Mouse (Mus musculus) Patski (cell line): ENCODE data around the gene Ptbp3. TPM values are rescaled to one million over a fixed set of nuclear protein-coding genes. Genes with fewer than 3 reads are reported as not detected.
A peak's percentile ranks its signal among the peaks of the same experiment; 100 is the strongest.

ENCODE experiments used
- ATAC-seq: fragments of 100-300 bp; one replicate; pipeline ENCODE4 v1.8.0; 2021
- CTCF ChIA-PET: fragments of 350-600 bp; sonication (Branson Sonifier 250); formaldehyde crosslinking; loops from one replicate; lab custom pipeline; 2022; ENCODE audit warnings: inconsistent platforms; lab: Charles Lee
- POLR2A ChIA-PET: fragments of 350-600 bp; sonication (Branson Sonifier 250); formaldehyde crosslinking; loops from one replicate; lab custom pipeline; 2022; ENCODE audit warnings: antibody characterized with exemption, inconsistent platforms; lab: Charles Lee
- DNase-seq: peaks from one replicate; pipeline ENCODE4 v3.0.0-alpha.2; 2011; ENCODE audit warnings: low read depth, low spot score
- H3K27me3 ChIP-seq: fragments of 371-371 bp; one replicate; pipeline ENCODE4 v1.5.1; 2021
- CTCF ChIP-seq: fragments of 100-300 bp; IDR thresholded peaks from one replicate; pipeline ENCODE4 v1.5.1; 2021
- in situ Hi-C: fragments of 300-500 bp; cut with MboI; formaldehyde crosslinking; loops from 3 replicates; pipeline ENCODE4 v1.11.1; 2018; ENCODE audit warnings: low pct_unique_long_range_greater_than_20kb, mixed read lengths
- polyA plus RNA-seq: library from polyadenylated mRNA; unstranded; gene quantifications from one replicate; pipeline ENCODE4 v1.2.3, GENCODE M21; 2021

Gene Ptbp3
- 41.4 TPM for polyA plus RNA-seq

DNA sequence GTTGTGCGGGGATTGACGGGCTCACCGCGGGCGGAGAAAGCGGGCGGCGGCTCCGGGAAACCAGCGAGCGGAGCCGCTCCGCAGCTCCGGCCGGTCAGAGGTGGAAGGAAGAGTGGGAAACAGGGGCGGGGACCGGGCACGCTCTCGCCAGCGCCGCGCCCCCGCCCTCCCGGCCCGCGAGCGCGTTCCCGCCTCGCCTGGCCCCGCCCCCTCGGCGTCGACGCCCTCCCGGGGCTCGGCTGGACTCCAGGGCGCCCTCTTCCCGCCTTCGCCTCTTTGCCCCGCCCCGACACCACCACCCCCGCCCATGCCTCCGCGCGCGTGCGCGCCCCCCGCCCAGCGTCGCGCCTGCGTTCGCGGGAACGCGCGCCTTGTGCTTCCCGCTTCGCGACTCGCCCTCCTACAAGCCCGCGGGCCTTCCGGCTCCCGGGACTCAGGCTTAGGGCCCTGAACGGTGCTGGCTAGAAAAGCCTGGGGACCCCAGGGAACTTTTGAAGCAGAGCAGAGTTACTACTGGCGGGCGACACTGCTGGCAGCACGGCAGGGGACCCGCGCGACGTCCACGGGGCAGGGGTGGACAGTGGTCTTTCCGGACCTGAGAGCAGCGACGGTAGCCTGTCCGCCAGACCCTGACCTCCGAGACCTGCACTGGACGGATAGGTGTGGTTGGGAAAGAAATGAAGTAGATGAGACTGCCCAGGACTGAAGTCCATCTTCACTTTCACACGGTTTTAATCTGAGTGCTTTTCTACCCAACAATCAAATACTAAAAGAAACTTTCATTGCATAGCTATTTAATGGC is at the start of gene Ptbp3:
TSS of gene Ptbp3 (minus strand) at position 190 of the 802 bp plus-strand sequence.
- ChIA-PET CTCF (no interaction called here), POLR2A (no interaction called here)
- DNase-seq = peak; percentile 66
- in situ Hi-C loops = no loop called here
- no peak for TF ChIP-seq CTCF
- ATAC-seq = peak; percentile 89
- H3K27me3 ChIP-seq = no peaks in the 10 kb centered on the region

GRCm38 (mm10) chr4:59596556-59596955 is 47.4 kb upstream of the Ptbp3 start:
- no peaks in the 10 kb centered on the region for H3K27me3 ChIP-seq
- TF ChIP-seq CTCF = no peak
- in situ Hi-C loops = no loop called here
- ATAC-seq = no peak
- ChIA-PET POLR2A (no interaction called here), CTCF (interaction anchor here (1.3 kb wide), 1 partner anchor 215 kb away, joined by 3 read pairs; no protein-coding TSS in a partner anchor)
- DNase-seq = no peak

- ATAC-seq (no peak), DNase-seq (no peak)
- POLR2A ChIA-PET = interaction anchor here (0.5 kb wide), 1 partner anchor 182 kb away, joined by 3 read pairs; no protein-coding TSS in a partner anchor
- in situ Hi-C loops = no loop called here
- CTCF ChIA-PET = no interaction called here
- H3K27me3 ChIP-seq = no peaks in the 10 kb centered on the region
- TF ChIP-seq CTCF = no peak
Measured at GRCm38 (mm10) chr4:59594614-59595013, 45.5 kb upstream of the Ptbp3 start.

DNA sequence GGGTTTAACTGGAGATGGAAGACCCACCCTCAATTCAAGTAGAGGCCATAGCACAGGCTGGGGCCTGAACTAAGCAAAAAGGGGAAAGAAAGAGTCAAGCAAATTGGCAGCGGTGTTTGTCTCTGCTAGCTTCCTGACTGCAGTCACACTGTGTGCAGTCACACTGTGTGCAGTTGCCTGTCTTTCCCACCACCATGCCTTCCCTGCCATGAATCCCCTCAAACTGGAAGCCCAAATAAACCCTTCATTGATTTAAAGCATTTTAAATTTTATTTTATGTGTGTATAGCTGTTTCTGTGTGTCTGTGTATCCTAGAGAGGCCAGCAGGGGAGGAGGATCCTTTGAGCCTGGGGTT is 38.7 kb upstream of the Ptbp3 start:
- DNase-seq (no peak), ATAC-seq (no peak)
- POLR2A ChIA-PET = interaction anchor here (0.6 kb wide), 1 partner anchor 201 kb away, joined by 3 read pairs; no protein-coding TSS in a partner anchor
- CTCF ChIA-PET = interaction anchor here (0.9 to 1.5 kb wide), 2 partner anchors 24 to 27 kb away, joined by 3 read pairs; no protein-coding TSS in a partner anchor
- in situ Hi-C loops = no loop called here
- H3K27me3 ChIP-seq = no peaks in the 10 kb centered on the region
- TF ChIP-seq CTCF = no peak

- in situ Hi-C loops = no loop called here
- TF ChIP-seq CTCF = no peak
- H3K27me3 ChIP-seq = no peaks in the 10 kb centered on the region
- ATAC-seq (no peak), DNase-seq (no peak)
- POLR2A ChIA-PET = interaction anchor here (0.6 kb wide), 1 partner anchor 202 kb away, joined by 3 read pairs; no protein-coding TSS in a partner anchor
- CTCF ChIA-PET = interaction anchor here (0.9 to 1.5 kb wide), 2 partner anchors 24 to 27 kb away, joined by 3 read pairs; no protein-coding TSS in a partner anchor
Measured at GRCm38 (mm10) chr4:59587215-59587871, 38.2 kb upstream of the Ptbp3 start.

DNA sequence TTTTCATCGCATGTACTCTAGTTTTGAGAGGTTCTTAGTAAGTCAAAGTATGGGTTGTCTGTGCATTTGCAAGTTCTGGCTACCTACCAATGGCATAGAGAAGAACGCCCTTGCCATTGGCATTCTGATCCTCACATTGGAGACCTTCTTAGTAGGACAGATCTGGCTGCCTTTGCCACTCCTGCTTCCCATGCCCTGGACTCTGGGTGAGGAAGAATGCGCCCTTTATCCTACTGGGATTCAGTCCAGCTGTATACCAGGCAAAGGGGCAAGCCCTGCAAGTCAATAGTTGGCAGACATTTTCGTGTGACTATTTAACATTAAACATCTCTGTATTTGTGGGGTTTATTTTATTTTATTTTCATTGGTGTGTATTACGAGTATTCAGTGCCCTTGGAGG is 35.9 kb upstream of the Ptbp3 start:
- no peaks in the 10 kb centered on the region for H3K27me3 ChIP-seq
- no peak for ATAC-seq
- ChIA-PET CTCF (no interaction called here), POLR2A (no interaction called here)
- in situ Hi-C loops = no loop called here
- DNase-seq = no peak
- no peak for TF ChIP-seq CTCF

DNA sequence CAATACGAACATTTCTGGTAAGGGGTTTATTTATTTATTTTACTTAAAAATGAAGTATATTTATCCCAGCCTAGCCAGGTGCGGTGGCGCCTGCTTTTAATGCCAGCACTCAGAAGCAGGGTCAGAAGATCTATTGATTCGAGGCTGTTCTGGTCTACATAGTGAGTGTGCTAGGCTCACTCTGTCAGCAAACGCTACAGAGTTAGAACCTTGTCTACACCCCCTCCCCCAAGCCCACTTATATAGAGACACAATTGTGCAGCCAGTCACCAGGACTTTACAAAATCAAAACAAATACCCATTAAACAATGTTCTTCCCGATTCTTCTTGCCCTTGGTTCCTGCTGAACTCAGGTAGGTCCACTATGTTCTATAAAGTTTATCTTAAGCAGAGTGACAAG is 33.0 kb upstream of the Ptbp3 start:
- TF ChIP-seq CTCF = no peak
- in situ Hi-C loops = no loop called here
- ChIA-PET CTCF (interaction anchor here (0.7 to 1.0 kb wide), 2 partner anchors 44 to 201 kb away, joined by 3 read pairs; partner anchors contain the start of gene E130308A19Rik), POLR2A (no interaction called here)
- DNase-seq (no peak), ATAC-seq (no peak)
- H3K27me3 ChIP-seq = no peaks in the 10 kb centered on the region

DNA sequence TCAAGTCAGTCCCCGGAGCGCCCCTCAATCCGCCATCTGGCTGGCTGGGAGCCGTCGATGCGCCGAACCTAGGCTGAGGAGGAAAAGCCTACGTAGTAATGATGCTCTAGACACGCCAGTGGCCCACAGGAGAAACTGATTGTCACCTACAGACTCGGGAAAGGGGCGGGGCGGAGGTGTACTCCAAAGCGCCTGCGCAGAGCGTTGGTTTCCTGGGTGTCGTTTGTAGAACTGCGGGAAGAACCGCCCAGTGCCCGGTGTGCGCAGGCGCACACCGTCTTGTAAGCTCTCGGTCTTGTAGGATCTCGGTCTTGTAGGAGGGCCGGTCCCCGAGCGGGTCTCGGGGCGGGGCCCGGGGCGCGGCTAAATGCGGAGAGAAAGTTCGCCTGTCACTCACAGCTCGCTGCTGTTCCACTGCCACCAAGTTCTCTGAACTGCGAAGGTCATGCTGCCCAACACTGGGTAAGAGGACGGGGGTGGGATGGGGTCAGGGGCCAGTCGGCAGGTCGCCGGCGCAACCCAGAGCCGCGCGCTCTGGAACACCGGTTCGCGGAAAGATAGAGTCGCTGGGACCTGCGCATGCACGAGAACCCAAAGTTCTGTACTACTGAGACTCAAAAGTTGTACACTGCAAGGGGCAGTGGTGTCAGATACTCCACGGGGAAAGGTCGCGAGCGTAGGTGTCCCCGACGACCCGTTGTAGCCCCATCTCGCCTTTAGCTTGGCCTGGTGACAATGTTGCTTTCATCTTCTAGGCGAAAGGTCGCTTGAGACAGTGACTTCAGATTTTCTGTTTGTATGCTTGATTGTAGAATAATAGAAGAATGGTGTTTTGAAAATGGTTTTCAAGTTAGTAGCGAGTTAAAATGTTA is 32.4 kb upstream of the Ptbp3 start, which contains the start of gene Hsdl2:
TSS of gene Hsdl2 (plus strand) at position 250 of the 872 bp plus-strand sequence.
- in situ Hi-C loops = no loop called here
- CTCF ChIA-PET = interaction anchor here (0.7 to 1.7 kb wide), 3 partner anchors 33 to 200 kb away, joined by 3 to 4 read pairs (median 3); no protein-coding TSS in a partner anchor
- TF ChIP-seq CTCF = no peak
- POLR2A ChIA-PET = no interaction called here
- peak; percentile 81 for DNase-seq
- ATAC-seq = peak; percentile 87
- no peaks in the 10 kb centered on the region for H3K27me3 ChIP-seq

DNA sequence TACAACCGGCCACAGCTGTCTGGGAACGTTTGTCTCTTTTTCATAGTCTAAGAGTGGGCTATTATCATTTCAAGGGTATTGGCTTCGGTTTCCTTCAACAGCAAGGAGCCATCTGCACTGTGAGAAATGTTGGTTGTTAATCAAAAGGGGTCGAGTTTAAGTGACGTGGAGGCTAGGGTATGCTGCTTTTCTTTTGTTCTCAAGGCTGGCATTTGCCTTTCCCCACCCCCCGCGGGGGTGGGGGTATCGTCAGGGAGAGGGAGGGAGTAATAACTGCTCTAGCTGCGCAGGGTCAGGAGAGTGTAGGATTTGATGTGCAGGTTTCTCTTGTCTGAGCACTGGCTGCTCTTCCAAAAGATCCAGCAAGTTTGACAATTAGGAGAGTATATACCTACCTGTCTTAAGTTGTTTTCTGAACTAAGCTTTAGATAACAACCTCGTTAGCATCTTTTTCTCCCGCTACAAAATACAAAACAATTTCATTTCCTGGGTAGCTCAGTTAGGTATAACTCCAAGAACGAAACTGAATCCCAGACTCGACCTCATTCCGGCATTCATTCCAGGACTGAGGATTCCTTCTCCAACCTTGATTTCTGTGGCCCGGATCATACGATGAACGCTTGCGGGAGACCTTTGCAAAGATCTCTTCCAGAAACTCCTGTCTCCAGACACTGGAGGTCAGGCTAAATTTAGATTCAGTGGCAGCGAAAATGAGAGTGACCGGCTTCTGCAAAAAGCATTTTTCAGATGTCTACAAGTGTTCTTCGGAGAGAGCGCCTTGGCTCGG is 31.5 kb upstream of the Ptbp3 start:
- DNase-seq (no peak), ATAC-seq (peak; percentile 22)
- no peak for TF ChIP-seq CTCF
- ChIA-PET CTCF (interaction anchor here (1.4 to 1.7 kb wide), 2 partner anchors 34 to 199 kb away, joined by 3 to 4 read pairs; no protein-coding TSS in a partner anchor), POLR2A (no interaction called here)
- in situ Hi-C loops = no loop called here
- H3K27me3 ChIP-seq = no peaks in the 10 kb centered on the region
